Mouse (Mus musculus) embryonic facial prominence, embryonic 13.5 days (tissue): ENCODE measurements around the gene Atg16l2. TPM values are rescaled to one million over a fixed set of nuclear protein-coding genes. Genes with fewer than 3 reads are reported as not detected.

ENCODE experiments used
- ATAC-seq: fragments of 200-750 bp; cut with Nextera tagmentation; 2 replicates; pipeline ENCODE4 v1.8.0; 2017; ENCODE audit warnings: low read depth; ENCODE audit not compliant: insufficient number of reproducible peaks, insufficient read depth, low FRiP score, low TSS enrichment
- H3K27ac ChIP-seq: fragments of 300-500 bp; sonication (generic); 2 replicates; pipeline ENCODE4 v1.5.1; 2015; ENCODE audit warnings: moderate library complexity, mild to moderate bottlenecking, inconsistent platforms
- H3K27me3 ChIP-seq: fragments of 300-500 bp; sonication (generic); 2 replicates; pipeline ENCODE4 v1.6.1; 2015; ENCODE audit warnings: mild to moderate bottlenecking, inconsistent platforms
- H3K36me3 ChIP-seq: fragments of 300-500 bp; sonication (generic); 2 replicates; pipeline ENCODE4 v1.6.1; 2015; ENCODE audit warnings: mild to moderate bottlenecking, inconsistent platforms
- H3K4me1 ChIP-seq: fragments of 300-500 bp; sonication (generic); 2 replicates; pipeline ENCODE4 v1.6.1; 2015; ENCODE audit warnings: inconsistent platforms
- H3K4me2 ChIP-seq: fragments of 300-500 bp; sonication (generic); 2 replicates; pipeline ENCODE4 v1.6.1; 2015; ENCODE audit warnings: moderate library complexity, mild to moderate bottlenecking, inconsistent platforms
- H3K4me3 ChIP-seq: fragments of 300-500 bp; sonication (generic); 2 replicates; pipeline ENCODE4 v1.5.1; 2015; ENCODE audit warnings: mild to moderate bottlenecking, inconsistent platforms
- H3K9ac ChIP-seq: fragments of 300-500 bp; sonication (generic); 2 replicates; pipeline ENCODE4 v1.6.1; 2015; ENCODE audit warnings: mild to moderate bottlenecking, inconsistent platforms
- H3K9me3 ChIP-seq: fragments of 300-500 bp; sonication (generic); 2 replicates; pipeline ENCODE4 v1.6.1; 2016; ENCODE audit warnings: inconsistent platforms
- WGBS: fragments of 180-500 bp; shearing (Covaris S2); methylation state at CpG from one replicate; pipeline ENCODE4 v1.1.7; 2015; ENCODE audit warnings: mixed read lengths; 5-methylcytosine and 5-hydroxymethylcytosine counted together
- polyA plus RNA-seq: library from polyadenylated mRNA; unstranded; fragments of >200 nt; fragmentation: Nextera tagmentation; extraction: Ambion mirVana; gene quantifications from 2 replicates; pipeline ENCODE4 v1.2.1, GENCODE M21; 2015

The Atg16l2 gene
- polyA plus RNA-seq, 1 experiment from 2014 or later = 15.7 TPM

DNA sequence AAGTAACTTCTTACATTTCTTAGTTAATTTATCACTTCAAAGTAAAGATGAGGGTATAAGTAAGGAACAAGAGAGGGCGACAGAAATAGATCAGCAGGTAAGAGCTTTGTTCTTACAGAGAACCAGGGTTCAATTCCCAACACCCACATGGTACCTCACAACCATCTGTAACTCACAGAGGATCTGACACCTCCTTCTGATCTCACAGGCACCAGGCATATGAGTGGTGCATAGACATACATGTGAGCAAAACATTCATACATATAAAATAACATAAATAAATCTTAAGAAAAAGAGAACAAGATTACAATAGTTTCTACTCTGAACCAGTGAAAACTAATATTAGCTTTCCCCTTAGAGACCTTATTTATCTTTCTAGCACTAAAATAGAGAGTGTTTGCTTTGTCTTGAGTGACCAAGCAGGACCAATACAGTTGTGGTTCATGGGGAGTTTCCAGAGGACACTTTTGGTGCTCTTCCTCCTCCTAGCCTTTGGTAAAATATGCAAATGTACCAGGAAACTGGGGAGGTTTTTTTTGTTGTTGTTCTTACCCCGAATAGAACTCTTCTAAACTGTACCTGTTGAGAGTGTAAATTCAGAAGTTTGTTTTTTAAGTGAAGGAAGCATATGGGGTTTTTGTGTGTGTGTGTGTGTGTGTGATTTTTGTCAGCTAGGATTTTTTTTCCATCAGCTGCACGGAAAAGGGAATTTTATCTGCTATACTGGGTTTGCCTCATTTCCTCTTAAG, 88.4 kb downstream of the Atg16l2 start:
- Histone ChIP-seq H3K27ac (no peak overlapping the region), H3K9me3 (no peaks in the 10 kb centered on the region), H3K9ac (no peak overlapping the region), H3K36me3 (peaks cover 5% of the 10 kb centered on the region; the same call in 1 of the 2 replicates), H3K27me3 (no peaks in the 10 kb centered on the region), H3K4me3 (no peak overlapping the region), H3K4me2 (no peak overlapping the region), H3K4me1 (no peaks in the 10 kb centered on the region)
- no peak for ATAC-seq
- WGBS = 76% methylated on average over 3 of the region's 3 CpGs

Other genes starting within 250 kb of the Atg16l2 start
- 24.9 and 29.1 TPM in 2 replicates for gene Fchsd2, start 209.4 kb downstream of the Atg16l2 start, polyA plus RNA-seq
- gene Stard10, start 14.8 kb upstream of the Atg16l2 start, polyA plus RNA-seq = 22.7 and 26.3 TPM in 2 replicates
- 41.4 and 46.5 TPM in 2 replicates for gene Arap1, start 45.8 kb upstream of the Atg16l2 start, polyA plus RNA-seq
- gene Gm45837, start 108.6 kb upstream of the Atg16l2 start, polyA plus RNA-seq = 1.2 and 2.1 TPM in 2 replicates
- gene Pde2a, start 119.4 kb upstream of the Atg16l2 start, polyA plus RNA-seq = 7.4 and 10.5 TPM in 2 replicates